Mouse (Mus musculus): ENCODE measurements around the gene Ptbp1. TPM values are rescaled to one million over a fixed set of nuclear protein-coding genes. Genes with fewer than 3 reads are reported as not detected.

Gene Ptbp1
- 100 to 1,000 TPM; 255 to 282 TPM for total RNA-seq (2023)

DNA sequence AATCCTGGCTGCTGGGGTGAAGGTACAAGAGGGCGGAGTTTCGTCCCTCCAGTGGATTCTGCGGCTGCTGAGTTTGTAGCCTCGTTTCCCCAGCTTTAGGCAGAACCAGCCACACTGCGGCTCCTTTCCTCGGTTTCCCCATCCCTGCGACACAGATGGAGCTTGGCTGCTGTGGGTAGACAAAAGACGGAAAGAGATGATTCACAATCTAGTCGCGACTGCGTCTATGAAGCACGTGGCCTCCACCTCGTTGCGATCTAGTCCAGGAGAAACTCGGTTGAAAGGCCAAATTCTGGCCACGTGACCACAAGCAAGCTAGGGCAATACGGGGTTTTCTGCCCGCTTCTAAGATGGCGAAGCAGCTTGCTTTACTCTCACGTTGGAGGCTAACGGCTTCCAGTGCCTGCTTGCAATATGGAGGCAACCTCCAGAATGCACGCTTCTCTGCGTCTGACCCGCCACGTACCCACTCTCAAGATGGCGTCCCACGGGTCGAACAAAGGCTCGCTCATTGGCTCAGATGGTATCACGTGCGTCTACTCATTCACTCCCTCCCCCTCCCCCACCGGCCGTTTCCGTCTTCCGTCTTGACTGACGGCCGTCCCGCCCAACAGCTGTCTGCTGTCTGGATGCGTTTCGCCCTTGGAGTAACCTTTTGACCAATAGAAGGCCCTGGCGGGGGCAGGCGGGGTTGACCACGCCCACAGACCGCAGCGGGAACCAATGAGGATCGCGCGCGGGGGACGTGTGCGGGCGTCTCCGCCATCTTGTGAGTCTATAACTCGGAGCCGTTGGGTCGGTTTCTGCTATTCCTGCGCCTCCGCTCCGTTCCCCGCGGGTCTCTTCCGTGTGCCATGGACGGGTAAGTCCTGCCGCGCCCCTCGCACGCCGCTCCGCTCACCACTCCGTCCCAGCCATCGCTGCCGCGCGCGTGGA, at the start of gene Ptbp1:
TSS of gene Ptbp1 (plus strand) at position 568 of the 936 bp plus-strand sequence.

DNA sequence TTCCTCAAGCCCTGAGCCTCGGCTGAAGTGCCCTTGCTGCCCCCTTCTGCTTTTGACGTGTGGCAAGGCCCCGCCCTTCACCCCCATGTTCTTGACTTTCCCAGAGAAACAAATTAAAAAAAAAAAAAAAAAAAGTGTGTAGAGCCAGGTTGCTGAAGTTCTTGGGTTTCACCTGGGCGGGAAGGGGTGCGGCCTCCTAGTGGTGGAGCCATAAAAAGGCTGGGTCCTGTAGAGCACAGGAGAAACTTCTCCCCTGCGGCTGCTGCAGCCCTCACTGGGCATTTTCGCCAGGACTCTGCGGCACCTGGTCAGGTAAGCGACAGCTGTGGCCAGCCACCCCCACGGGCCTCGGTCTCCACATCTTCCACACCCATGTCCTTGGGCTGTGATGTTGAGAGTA, 33.4 kb upstream of the Ptbp1 start, which contains the start of gene Misp:
TSS of gene Misp (plus strand) at position 208 of the 400 bp plus-strand sequence.

DNA sequence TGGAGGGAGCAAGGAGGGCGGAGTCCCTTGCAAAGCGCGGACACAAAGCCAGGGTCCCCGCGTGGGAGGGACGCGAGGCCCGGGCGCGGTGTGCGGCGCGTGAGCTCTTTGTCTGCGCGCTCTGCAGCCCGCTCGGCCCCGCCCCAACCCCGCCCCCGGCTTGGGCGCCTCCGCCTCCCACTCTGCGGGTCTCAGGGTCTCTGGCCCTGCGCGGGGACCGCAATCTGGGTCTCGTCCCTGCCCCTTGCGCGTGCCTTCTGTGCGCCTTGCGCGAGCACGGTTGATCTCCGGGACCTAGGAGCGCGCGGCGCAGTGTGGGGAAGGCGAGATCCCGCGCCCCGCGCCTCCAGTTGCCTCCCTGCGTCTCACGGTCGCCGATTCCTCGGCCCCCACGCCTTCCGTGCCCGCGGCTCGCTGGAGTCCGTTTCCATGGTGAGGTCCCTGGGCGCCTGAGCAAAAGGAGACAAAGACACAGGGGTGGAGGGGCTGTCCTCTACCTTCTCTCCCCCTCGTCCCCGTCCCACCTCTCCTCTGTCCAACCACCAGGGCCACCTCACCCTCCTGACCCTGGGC, 20.1 kb downstream of the Ptbp1 start, which contains the start of the genes Prtn3 and Plppr3:
TSS of gene Prtn3 (plus strand) at position 187 of the 573 bp plus-strand sequence.
TSS of gene Plppr3 (minus strand) at position 345 of the 573 bp plus-strand sequence.

DNA sequence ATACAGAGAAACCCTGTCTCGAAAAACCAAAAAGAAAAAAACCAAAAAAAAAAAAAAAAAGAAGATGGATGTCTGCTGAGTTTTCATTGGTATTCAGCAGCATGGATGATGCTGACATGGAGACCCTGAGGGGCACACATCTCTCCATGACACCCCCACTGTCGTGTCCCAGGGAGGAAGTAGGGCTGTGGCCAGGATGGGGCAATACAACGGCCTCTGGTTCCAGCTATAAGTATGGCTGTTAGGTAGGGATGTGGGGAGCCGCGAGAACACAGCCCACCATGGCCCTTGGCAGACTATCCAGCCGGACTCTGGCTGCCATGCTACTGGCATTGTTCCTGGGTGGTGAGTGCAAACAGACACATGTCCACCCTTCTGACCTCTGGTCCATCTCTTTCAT, 31.8 kb downstream of the Ptbp1 start, which contains the start of gene Elane:
TSS of gene Elane (plus strand) at position 194 of the 400 bp plus-strand sequence.

DNA sequence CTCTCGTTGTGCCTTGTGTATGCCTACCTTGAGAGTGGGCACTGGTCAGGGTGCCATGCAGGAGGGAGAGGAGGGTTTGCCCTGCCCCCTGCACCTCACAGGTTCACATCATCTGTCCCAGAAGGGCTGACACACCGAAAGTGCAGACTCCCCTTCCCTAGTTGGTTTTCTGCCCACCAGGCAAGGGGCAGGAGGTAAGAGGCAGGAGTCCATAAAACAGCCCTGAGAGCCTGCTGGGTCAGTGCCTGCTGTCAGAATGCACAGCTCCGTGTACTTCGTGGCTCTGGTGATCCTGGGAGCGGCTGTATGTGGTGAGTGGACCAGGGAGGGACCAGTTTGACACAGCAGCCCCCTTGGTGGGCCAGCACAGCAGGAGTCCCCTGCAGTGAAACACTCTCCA, 36.4 kb downstream of the Ptbp1 start, which contains the start of gene Cfd:
TSS of gene Cfd (plus strand) at position 184 of the 400 bp plus-strand sequence.

DNA sequence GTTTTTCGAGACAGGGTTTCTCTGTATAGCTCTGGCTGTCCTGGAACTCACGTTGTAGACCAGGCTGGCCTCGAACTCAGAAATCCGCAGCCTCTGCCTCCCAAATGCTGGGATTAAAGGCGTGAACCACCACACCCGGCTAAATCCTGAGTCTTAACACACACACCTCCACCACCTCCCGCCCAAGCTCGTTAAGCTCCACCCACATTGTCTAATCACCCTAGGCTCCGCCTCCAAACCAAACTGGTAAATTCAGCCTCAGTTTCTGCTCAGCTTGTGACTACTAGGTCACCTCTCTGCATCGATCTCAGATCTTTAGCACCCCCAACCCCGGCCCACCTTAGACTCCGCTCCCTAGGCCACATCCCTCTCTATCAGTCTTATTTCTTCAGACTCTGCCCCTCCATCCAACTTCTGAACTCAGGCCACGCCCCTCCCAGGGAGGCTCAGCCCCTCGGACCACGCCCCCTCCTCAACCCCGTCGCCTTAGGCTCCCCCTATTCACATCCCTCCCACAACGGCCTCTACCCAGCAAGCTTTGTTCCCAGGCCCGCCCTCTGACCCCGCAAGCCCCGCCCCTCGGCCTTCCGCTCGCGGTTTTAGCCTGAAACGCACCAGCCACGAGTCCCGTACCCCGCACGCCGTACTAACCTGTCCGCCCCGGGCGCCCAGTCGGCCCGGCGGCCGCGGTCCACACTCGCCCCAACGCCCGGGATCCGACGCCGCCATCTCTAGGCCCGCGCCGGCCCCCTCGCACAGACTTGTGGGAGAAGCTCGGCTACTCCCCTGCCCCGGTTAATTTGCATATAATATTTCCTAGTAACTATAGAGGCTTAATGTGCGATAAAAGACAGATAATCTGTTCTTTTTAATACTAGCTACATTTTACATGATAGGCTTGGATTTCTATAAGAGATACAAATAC, 54.2 kb downstream of the Ptbp1 start, which contains the start of gene Med16:
TSS of gene Med16 (minus strand) at position 757 of the 925 bp plus-strand sequence.

DNA sequence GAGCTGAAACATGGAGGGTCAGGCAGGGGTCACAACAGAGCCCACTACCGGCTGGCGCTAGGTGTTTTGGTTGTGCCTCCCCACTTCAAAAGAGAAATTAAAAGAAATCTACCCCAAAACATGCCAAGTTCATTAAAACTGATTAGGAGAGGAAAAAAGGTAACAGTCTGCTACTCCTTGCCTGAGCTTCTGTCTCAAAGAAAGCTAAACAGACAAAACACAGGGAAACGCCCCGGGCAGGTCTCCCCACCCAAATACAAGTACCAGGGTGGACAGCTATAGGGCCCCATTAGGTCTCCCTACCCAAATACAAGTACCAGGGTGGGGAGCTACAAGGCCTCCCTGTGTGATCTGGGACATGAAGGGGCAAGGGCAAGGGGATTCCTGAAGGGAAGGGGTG, 56.3 kb downstream of the Ptbp1 start, which contains the start of gene Gm26602:
TSS of gene Gm26602 (plus strand) at position 301 of the 400 bp plus-strand sequence.

Other genes with a start within 250 kb of the Ptbp1 start
- gene C2cd4c, start 240.4 kb upstream of the Ptbp1 start, total RNA-seq (2023): not detected
- gene Shc2, start 216.5 kb upstream of the Ptbp1 start, total RNA-seq (2023): under 1 TPM in 1 of 2 experiments, not detected in 1; 0.18 TPM
- gene Odf3l2, start 208.7 kb upstream of the Ptbp1 start, total RNA-seq (2023): not detected
- not detected for gene Madcam1, start 189.9 kb upstream of the Ptbp1 start, total RNA-seq (2023)
- gene Tpgs1, start 185.1 kb upstream of the Ptbp1 start, total RNA-seq (2023): 10 to 100 TPM; 20.0 to 24.9 TPM
- gene Cdc34, start 172.2 kb upstream of the Ptbp1 start, total RNA-seq (2023): 10 to 100 TPM; 68.4 to 73.0 TPM
- 1 to 10 TPM; 1.2 to 2.0 TPM for gene Gzmm, start 165.4 kb upstream of the Ptbp1 start, total RNA-seq (2023)
- gene Bsg, start 149.9 kb upstream of the Ptbp1 start, total RNA-seq (2023): 100 to 1,000 TPM; 142 to 159 TPM
- under 1 TPM in 1 of 2 experiments, not detected in 1; 0.31 TPM for gene Hcn2, start 137.8 kb upstream of the Ptbp1 start, total RNA-seq (2023)
- 10 to 100 TPM; 12.2 to 14.2 TPM for gene Polrmt, start 107.8 kb upstream of the Ptbp1 start, total RNA-seq (2023)
- gene Fgf22, start 99.4 kb upstream of the Ptbp1 start, total RNA-seq (2023): not detected
- gene Rnf126, start 87.5 kb upstream of the Ptbp1 start, total RNA-seq (2023): 10 to 100 TPM; 23.5 to 29.1 TPM
- gene Fstl3, start 77.2 kb upstream of the Ptbp1 start, total RNA-seq (2023): 1 to 10 TPM; 4.3 to 4.5 TPM
- gene Prss57, start 63.5 kb upstream of the Ptbp1 start, total RNA-seq (2023): 10 to 100 TPM; 22.9 to 23.5 TPM
- gene Palm, start 60.9 kb upstream of the Ptbp1 start, total RNA-seq (2023): 100 to 1,000 TPM; 118 to 122 TPM
- 1 to 10 TPM in 1 of 2 experiments, under 1 TPM in 1; 0.64 to 1.1 TPM for gene Misp, start 33.4 kb upstream of the Ptbp1 start, total RNA-seq (2023)
- gene Prtn3, start 20.0 kb downstream of the Ptbp1 start, total RNA-seq (2023): 100 to 1,000 TPM; 525 to 560 TPM
- 10 to 100 TPM; 20.1 to 25.2 TPM for gene Plppr3, start 20.2 kb downstream of the Ptbp1 start, total RNA-seq (2023)
- 100 to 1,000 TPM; 647 to 654 TPM for gene Elane, start 31.8 kb downstream of the Ptbp1 start, total RNA-seq (2023)
- gene Cfd, start 36.4 kb downstream of the Ptbp1 start, total RNA-seq (2023): under 1 TPM in 1 of 2 experiments, not detected in 1; 0.46 TPM
- 10 to 100 TPM; 33.3 to 34.5 TPM for gene Med16, start 54.5 kb downstream of the Ptbp1 start, total RNA-seq (2023)
- gene Gm26602, start 56.4 kb downstream of the Ptbp1 start, total RNA-seq (2023): not detected
- 1 to 10 TPM; 4.2 to 5.2 TPM for gene Kiss1r, start 62.5 kb downstream of the Ptbp1 start, total RNA-seq (2023)
- gene R3hdm4, start 66.8 kb downstream of the Ptbp1 start, total RNA-seq (2023): 100 to 1,000 TPM; 448 to 486 TPM
- 100 to 1,000 TPM; 176 to 193 TPM for gene Arid3a, start 72.6 kb downstream of the Ptbp1 start, total RNA-seq (2023)
- 1 to 10 TPM; 8.5 to 9.7 TPM for gene Wdr18, start 105.7 kb downstream of the Ptbp1 start, total RNA-seq (2023)
- under 1 TPM in 1 of 2 experiments, not detected in 1; 0.20 TPM for gene Grin3b, start 116.3 kb downstream of the Ptbp1 start, total RNA-seq (2023)
- gene Tmem259, start 129.9 kb downstream of the Ptbp1 start, total RNA-seq (2023): 10 to 100 TPM; 64.3 to 74.9 TPM
- gene Cnn2, start 134.2 kb downstream of the Ptbp1 start, total RNA-seq (2023): 100 to 1,000 TPM; 518 to 532 TPM
- gene Abca7, start 142.1 kb downstream of the Ptbp1 start, total RNA-seq (2023): 100 to 1,000 TPM; 108 to 114 TPM
- gene Arhgap45, start 162.2 kb downstream of the Ptbp1 start, total RNA-seq (2023): 100 to 1,000 TPM; 413 to 426 TPM
- 10 to 100 TPM; 40.4 to 41.4 TPM for gene Polr2e, start 185.4 kb downstream of the Ptbp1 start, total RNA-seq (2023)
- 100 to 1,000 TPM; 313 to 334 TPM for gene Gpx4, start 192.7 kb downstream of the Ptbp1 start, total RNA-seq (2023)